Mouse (Mus musculus) ovary, postnatal 14 days (tissue): ENCODE results near the gene Chd2.

Source experiments
- DNase-seq: peaks from one replicate; pipeline ENCODE4 v3.0.0; 2022; ENCODE audit warnings: low spot score

Gene Chd2

DNA sequence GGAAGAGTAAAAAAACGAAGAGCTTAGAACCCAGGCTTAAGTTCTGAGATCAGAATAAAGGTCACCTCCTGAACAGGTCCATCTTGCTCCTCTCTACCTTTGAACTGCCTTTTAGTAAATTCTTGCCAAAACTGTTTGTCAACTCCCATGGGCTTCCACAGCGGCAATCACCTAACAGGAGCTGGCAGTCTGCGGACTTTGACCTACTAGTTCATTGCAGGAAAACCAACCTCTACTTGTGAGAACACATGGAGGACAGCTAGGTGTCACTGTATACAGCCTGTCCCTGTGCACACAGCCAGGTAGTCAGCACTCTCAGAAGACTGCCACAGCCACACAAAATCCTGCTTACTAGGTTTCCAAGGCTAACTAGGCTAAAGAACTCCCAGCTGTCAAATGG lies 99.8 kb downstream of the Chd2 start:
- no peak for DNase-seq

DNA sequence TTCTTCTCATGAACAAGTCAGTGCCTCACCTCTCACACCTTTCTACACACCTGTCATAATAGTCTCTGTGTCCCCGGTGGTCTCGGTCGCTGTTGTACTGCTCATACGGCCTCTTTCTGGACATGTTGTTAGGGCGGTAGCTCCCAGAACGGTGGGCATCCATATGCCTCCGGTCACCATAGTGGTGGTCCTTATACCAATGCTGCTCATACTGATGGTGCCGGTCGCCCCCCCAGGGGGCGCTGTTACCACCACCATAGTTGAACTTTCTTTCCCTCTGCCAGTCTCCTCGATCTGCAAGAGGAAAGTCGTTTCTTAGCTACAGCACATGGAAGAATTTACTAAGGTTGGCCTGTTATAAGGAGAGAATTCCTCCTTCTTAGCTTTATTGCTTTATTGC lies 105.9 kb downstream of the Chd2 start:
- no peak for DNase-seq

DNA sequence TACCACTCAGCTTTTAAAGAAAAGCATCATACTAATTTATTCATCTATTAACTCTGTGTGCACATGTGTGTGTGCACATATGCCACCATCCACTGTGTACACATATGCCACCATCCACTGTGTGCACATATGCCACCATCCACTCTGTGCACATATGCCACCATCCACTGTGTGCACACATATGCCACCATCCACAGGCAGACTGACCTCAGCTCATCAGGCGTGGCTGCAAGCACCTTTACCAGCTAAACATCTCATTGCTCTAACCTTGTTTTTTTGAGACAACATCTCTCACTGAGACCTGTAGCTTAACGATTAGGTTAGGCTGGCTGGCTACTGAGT lies 107.3 kb downstream of the Chd2 start:
- no peak for DNase-seq

DNA sequence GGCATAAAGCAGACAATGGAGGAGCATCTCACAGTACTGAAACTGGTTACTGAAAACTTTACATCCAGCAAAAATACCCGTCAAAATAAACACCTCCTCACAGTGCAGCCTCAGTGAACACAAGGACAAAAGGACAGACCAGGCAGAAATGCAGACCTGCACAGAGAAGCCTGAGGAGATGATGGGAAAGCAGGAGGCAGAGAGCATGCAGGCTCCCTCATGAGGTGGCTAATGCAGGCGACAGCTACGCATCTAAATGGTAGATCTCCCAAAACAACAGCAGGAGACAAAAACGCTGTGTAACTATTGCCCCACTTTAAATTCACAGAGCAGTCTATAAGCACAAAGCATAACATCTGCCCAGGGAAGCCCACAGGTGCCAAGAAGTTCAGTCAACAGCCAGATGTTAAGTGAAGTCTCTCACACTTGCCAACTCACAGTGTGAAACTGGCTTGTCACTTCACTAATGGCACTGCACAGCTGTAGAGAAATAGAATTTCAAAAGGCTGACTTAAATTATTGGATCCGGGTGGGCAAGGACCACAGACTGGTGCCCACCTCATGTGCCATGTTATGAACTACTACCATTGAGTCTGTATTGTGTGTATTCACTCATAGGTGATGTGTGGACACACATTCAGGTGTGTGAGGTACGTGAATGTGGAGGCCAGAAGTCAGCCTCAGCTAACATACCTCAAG lies 107.8 kb downstream of the Chd2 start:
- no peak for DNase-seq

DNA sequence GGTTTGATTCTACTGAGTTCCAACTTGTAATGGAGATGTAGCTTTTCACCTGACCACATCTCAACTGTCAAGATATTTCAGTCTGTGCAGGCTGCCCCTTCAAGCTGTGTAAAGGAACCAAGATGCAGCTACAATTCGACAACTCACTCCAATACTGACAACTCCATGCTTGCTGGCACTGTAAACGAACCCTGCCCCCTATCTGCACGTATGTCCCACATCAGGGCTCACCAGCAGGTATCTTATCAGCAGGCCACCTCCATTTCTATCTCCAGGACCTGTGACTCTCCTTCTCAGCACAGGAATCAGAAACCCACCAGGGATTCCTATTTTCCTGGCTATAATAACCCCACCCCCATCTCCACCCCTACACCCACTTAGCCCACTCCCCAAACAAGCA lies 113.1 kb downstream of the Chd2 start:
- DNase-seq, result no peak

DNA sequence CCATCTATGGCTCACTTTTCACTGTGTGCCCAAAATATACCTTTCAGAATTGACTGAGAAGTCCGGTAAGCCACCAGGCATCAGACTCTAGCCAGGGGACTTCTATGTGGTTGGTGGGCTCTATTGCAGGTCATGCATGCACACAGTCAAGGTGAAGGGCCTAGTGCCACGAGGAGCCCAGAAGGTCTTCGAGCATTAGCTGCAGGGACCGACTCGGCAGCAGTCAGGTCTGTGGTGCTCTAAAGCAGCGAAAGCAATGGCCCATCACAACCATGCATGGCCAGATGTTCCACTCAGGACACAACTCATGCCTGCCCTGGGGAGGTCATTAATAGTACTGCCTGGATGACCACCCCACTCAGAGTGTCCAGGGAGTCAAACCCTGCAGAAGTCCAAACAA lies 113.8 kb downstream of the Chd2 start:
- DNase-seq, result no peak

DNA sequence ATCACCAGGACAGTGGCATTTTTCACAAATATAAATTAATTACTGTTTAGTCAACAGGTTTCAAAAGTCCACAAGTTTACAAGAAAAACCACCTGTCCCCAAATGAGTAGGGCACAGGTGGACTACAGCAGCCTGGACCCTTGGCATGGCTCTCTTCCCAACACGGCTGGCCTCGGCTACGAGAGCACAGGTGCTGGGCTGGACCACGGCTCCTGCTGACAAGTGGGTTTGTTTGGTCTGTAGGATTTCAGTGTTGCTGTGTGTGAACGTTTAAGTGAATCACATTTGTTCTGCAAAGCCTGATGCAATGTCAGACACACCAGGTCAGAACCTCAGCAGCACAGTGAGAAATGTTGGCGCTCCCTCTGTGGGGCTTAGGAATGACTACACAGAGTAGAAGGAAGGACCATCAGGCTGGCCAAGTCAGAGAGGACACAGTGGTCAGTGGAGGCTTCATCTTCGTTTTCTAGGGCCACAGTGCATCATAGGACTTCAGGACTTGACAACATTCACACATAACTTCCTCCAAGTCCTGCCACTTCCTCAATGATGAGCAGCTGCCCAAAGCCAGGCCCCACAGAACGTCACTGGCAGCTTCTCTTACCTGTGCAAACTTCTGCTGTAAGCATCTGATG lies 114.8 kb downstream of the Chd2 start:
- no peak for DNase-seq

DNA sequence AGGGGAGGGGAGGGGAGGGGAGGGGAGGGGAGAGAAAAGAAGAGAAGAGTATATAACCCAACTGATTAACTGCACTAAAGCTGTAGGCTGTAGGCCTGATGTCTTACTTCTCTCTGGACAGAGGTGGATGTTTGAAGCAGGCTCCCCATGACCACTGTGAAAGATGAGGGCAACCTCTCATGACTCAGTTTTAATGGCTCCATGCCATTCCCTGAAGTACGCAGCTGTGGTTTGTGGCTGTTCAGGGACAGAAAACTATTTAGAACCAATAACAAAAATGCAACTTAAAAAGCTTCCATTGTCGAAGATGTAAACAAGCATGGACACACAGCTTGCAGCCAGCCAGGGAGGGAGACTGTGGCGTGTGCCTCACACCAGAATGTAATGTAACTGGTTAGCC lies 115.4 kb downstream of the Chd2 start:
- no peak for DNase-seq

DNA sequence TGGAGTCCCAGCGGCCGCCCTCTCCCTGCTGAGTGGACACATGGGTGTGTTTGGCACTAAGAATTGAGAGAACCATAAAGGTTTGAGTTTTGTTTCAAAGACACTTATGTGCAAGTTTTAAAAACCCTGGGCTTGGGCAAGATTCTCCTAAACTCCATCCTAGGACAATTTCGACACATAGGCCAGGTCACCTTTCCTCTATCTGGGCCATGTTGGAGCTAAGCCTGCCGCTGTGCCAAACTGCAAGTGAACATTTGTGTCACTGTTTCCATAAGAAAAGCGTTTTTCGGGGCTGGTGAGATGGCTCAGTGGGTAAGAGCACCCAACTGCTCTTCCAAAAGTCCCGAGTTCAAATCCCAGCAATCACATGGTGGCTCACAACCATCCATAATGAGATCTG lies 116.2 kb downstream of the Chd2 start:
- DNase-seq, result no peak

DNA sequence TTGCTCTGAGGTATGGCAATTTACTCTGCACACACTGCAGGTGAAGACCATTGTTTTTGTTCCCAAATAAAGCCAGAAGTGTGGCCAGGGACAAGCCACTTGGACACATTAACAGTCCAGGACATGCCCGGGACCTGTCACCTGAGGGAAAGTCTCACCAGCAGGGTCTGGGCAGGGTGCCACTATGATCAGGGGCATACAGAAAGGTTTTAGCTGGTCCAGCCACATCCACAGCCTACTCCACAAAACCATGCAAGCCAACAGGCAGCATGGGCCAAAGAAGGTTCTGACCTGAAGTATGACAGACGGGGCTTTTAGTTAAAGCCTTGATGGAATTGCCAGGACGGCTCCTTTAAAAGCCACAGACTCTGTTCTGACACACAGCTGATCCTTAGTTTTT lies 116.9 kb downstream of the Chd2 start:
- no peak for DNase-seq

DNA sequence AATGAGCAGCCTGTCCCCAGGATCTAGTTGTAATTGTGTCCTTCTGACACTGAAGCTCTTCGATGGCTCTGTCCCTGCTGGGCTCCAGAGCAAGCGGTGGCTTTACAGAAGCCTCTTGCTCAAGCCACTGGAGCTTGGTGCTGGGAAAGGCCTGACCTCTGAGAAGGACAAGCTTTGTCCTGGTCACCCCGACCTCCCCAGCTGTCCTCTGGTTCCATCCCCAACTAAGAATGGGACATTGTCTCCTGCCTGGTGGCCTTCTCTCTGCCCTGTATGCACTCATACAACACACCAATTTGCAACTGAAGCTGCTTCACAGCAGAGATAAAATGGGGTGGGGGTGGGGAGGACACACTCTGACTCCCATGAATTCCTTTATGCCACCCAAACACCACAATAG lies 117.4 kb downstream of the Chd2 start:
- DNase-seq, result no peak

DNA sequence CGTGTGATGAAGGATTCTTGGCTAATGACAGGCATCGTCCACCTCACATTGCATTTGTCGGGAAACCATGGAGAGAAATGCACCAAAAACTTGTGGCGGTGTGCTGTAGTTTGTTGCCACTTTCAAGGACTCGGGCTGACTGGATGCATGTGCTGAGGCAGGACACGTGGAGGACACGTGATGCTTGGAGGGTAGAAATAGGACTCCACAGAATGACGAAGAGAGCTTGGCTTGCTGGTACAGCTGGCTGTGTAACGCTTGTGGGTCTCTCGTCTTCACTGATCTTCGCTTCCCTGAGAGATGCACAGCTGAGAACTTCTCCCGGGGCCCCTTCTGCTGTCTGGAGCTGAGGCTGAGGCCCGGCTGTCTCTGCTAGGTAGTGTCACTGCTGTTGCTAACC lies 118.4 kb downstream of the Chd2 start:
- DNase-seq, result no peak

DNA sequence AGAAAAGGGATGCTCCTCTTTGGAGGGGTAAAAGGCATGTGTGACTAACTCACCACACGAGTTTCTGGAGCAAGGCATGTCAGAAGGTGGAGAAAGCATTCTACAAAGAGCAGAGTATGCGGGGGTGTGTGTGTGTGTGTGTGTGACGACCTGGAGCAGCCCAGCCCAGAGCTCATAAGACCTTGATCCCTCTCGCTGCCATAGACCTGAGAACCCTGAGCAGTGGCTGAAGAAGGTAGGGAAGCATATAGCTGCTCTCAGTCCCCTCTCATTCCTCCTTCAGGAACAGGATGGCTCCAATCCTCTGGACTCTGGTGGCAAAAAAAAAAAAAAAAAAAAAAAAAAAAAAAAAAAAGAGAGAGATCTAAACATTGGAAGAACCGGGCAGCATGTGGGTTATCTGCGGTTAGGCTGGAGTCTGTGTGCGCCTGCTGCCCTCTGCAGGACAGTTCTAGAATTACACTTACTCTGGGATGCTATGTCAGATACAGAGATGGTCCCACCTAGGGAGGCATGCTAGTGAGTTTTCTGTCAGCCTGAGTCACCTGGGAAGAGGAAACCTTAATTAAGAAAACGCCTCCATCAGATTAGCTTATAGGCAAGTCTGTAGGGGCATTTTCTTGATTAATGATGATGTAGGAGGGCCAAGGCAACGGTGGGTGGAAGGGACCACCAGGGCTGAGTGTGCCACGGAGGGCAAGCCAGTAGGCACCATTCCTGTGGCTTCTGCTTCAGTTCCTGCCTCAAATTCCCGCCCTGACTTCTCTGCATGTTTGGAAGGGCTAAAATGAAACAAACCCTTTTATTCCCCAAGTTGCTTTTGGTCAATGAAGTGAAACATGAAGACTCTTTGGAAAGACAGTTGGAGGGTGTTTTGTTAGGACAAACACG lies 119.2 kb downstream of the Chd2 start:
- peak; percentile 74 for DNase-seq

DNA sequence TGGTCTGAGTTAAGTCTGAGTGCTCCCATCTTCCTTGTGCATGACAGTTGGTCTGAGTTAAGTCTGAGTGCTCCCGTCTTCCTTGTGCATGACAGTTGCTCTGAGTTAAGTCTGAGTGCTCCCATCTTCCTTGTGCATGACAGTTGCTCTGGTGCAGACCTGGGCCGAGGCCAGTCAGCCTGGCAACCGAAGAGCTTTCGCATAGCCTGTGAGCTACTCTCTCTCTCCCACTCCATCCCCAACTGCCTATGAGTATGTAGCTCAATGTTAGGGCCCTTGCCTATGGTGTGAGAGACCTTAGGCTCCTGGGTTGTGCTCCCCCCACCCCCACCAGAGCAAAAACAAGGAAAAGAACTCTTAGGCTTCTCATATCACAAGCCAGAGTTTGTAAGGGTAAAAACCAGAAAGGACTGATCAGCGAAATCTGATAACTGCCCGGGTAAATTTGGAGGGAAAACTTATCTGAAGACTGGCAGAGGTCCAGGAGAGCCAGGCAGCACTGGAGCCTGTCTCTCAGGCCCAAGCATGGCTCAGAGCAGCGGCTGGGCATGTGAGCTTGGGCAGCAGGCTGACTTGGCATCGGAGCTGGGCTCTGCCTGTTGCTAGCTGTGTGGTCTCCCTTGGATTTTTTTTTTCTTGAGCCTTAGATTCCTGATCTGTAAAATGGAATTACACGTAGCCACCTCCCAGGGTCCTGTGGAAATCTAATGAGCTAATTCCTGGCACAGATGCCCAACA lies 120.2 kb downstream of the Chd2 start:
- DNase-seq, result no peak

DNA sequence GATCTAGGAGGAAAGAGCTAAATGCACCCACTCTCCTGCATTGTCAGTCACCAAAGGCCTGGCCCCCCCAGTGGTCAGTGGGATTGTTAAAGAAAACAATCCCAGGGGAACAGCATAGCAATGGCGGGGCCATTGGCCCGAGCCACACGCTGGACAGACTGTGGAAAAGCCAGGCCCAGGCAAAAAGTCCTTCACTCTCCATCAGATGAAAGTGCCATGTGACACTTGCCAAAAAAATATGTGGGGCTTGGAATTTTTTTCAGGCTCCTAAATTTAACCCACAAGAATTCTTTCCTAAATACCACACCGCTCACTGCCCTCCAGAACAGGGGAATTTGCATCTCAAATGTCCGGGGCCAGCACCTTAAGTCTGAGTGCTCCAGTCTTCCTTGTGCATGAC lies 120.8 kb downstream of the Chd2 start:
- DNase-seq, result no peak

DNA sequence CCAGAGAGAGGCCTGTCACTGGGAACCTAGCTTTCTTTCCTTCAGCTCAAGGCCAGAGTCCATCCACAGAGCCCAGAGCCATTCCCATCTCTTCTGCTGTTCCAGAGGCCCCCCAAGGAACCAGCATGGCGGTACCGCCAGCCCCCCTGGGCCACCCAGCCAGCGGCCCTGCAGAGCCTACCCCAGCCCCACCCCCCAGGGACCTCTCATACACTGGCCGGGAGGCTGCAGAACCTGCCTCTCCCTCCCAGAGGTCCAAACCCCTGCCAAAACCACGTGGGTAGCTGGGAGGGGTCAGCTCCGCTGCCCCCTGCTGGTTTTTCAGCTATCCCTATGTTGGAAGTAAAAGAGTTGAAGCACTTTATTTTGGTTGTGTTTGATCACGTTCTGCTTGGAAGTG lies 122.3 kb downstream of the Chd2 start:
- no peak for DNase-seq

DNA sequence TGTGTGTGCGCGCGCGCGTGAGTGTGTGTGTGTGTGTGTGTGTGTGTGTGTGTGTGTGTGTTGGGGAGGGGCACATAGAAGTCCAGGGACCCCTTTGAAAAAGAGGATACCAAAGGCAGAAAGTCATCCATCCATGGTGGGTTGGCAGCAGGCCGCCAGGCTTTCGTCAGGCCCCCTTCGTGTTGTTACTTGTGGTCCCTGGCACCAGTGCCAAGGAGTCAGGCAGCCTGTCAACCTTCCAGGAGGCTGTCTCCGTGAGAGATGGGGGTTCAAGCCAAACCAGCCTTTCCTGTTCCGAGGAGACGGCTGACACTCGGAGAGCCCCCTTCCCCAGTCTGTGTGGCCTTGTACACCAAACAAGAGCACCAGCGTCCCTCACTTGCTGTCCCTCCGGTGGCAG lies 127.4 kb downstream of the Chd2 start:
- no peak for DNase-seq

DNA sequence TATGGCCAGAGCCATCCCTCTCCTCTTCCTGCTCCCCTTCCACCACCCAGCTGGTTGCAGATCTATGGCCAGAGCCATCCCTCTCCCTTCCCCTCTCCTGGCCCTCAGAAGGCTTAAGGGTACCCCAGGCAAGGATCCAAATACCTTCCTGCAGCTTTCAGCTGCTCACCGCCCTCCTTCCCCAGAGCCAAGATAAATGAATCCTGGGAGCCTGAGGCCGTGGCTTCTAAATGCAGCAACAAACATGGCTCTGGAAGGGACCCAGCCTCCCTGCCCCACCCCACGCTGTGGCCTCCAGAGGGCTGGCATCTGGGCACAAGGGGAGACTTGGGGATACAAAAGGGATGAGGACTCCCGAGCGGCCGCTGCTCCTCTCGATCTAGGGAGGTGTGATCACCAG lies 129.2 kb downstream of the Chd2 start:
- no peak for DNase-seq

DNA sequence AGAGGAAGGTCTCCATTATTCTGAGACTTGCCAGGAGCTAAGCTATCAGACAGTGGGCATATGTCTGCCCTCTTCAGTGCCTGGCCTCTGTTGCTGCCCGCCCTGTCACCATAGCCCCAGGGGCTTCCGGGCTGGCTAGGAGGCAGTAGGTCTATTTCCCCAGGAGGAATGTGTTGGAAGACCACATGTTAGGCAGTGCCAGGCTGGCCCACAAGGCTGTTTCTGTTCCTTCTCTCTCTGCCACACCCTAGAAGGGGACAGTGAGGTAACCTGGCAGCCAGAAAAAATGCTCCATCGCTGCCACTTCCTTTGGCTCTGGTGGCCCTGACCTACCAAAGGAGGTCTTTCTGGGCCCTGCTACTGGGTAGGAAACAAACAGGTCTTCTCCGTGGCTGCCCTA lies 129.6 kb downstream of the Chd2 start:
- no peak for DNase-seq

DNA sequence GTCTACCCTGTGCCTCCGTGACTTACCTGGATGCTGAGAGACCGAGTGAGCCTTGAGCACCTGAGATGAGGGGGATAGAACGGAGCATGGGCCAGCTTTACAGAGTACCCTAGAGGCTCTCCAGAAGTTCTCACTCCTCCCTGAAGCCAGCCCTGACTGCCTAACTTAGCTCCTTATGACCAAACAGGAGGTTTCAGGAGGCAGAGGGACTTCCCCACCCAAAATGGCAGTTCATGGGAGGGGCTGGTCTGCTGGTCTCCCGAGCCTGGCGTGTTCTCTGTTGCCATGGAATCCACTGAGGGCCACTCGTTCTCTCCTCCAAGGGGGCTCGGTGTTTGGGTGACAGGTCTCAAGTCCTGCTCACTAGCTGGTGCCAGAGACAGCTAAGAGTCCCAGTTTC lies 130.1 kb downstream of the Chd2 start:
- no peak for DNase-seq

DNA sequence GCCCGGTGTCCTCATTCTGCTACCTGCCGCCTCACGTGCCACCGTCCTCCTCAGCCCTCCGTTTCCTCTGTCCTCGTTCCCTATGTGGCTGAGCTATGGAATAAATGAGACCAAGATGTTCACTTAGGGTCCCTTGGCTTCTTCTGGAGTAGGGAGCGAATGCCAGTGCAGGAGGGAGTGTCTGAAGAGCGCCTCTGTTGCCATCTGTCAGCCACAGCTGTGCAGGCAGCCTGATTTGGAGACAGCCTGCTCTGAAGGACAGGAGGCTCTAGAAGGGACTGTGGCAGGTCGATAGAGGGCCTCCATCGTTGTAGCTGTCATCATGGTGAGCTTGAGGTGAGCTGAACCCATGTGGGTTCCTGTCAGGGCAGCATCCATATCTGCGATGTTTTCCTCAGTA lies 136.1 kb downstream of the Chd2 start:
- DNase-seq, result no peak

DNA sequence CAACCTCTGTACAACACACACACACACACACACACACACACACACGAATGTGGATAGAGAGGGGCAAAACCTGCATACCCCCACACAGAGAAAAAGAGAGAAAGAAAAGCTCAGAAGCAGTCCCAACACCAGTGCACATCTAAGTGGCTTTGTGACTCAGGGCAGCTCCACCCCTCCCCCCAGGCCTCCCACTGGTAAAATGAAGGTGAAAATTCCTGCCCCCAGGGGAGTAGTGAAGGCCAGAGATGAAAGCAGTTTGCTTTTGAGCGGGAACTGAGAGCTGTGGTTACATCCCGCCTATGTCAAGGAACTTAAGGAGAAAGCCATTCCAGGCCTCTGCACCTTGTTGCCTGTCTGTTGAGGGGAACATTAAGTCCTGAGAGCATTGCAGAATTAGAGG lies 138.1 kb downstream of the Chd2 start:
- DNase-seq, result no peak

DNA sequence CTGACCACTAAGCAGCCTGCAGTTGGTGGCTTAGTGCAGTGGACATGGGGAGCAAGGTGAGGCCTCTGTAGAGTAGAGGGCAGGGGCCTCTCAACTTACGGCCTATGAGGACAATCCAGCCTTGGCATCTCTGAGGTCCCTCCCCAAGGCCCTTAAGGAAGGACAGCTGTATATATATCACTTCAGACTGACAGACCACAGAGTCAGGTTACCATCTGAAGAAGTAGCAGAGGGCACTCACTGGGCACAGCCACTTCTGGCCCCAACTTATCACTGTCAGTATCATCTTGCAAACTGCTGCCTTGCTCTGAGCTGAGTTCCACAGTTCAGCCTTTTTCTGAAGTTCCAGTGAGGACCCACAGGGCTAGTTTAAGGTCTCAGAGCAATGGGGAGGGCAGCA lies 139.0 kb downstream of the Chd2 start:
- no peak for DNase-seq
